Mouse (Mus musculus) liver, embryonic 14.5 days (tissue): Measurements from ENCODE around the gene Tcte1.

Experiments used
- CTCF ChIP-seq: IDR thresholded peaks from 2 replicates; pipeline ENCODE4 v1.5.1; 2016; ENCODE audit warnings: antibody characterized with exemption, low read depth, control low read depth
- EP300 ChIP-seq: IDR thresholded peaks from 2 replicates; pipeline ENCODE4 v1.6.1; 2016; ENCODE audit warnings: antibody characterized with exemption, low read depth

- TF ChIP-seq CTCF = no peak
- TF ChIP-seq EP300 = no peak
Observed at GRCm38 (mm10) chr17:45566360-45567161, 43.3 kb downstream of the Tcte1 start.
